Mouse (Mus musculus) embryonic fibroblast, embryonic 13.5 days (primary cell): ENCODE data around the gene Cux1. TPM values are rescaled to one million over a fixed set of nuclear protein-coding genes. Genes with fewer than 3 reads are reported as not detected.

Source experiments
- H3K27ac ChIP-seq: 2 replicates; pipeline ENCODE4 v1.5.1; 2012; ENCODE audit warnings: low read length, control low read depth, inconsistent platforms; ENCODE audit not compliant: insufficient read depth
- H3K4me1 ChIP-seq: 2 replicates; pipeline ENCODE4 v1.6.1; 2011; ENCODE audit warnings: low read length; ENCODE audit not compliant: control insufficient read depth, insufficient read depth
- H3K4me3 ChIP-seq: 2 replicates; pipeline ENCODE4 v1.5.1; 2011; ENCODE audit warnings: mild to moderate bottlenecking, control low read depth, low read length; ENCODE audit not compliant: insufficient read depth
- CTCF ChIP-seq: IDR thresholded peaks from 2 replicates; pipeline ENCODE4 v1.5.1; 2011; ENCODE audit warnings: mild to moderate bottlenecking, control low read depth, low read length, moderate library complexity, borderline replicate concordance; ENCODE audit not compliant: insufficient read depth
- POLR2A ChIP-seq: IDR thresholded peaks from 2 replicates; pipeline ENCODE4 v1.6.1; 2011; ENCODE audit warnings: low read depth, mild to moderate bottlenecking, control low read depth, low read length, moderate library complexity
- polyA plus RNA-seq: library from polyadenylated mRNA; stranded (reverse); fragments of >200 nt; gene quantifications from 2 replicates; pipeline ENCODE4 v1.2.4, GENCODE M21; 2011; ENCODE audit warnings: low read depth; ENCODE audit not compliant: missing spikeins, insufficient read length

The Cux1 gene
- polyA plus RNA-seq, 1 experiment: 48.4 TPM

- H3K27ac ChIP-seq: no peak overlapping the region
- no peak for TF ChIP-seq POLR2A
- TF ChIP-seq CTCF: no peak
- no peaks in the 10 kb centered on the region for H3K4me1 ChIP-seq
- H3K4me3 ChIP-seq: no peak overlapping the region
Measured at GRCm38 (mm10) chr5:136266077-136266476, 301.2 kb downstream of the Cux1 start.

- no peak for TF ChIP-seq CTCF
- TF ChIP-seq POLR2A: no peak
- H3K4me3 ChIP-seq: no peak overlapping the region
- no peaks in the 10 kb centered on the region for H3K4me1 ChIP-seq
- no peak overlapping the region for H3K27ac ChIP-seq
Measured at GRCm38 (mm10) chr5:136263342-136263741, 303.9 kb downstream of the Cux1 start.

GRCm38 (mm10) chr5:136258919-136259318 is 308.4 kb downstream of the Cux1 start:
- TF ChIP-seq POLR2A (no peak), CTCF (peak; percentile 41; the same call in 1 of the 2 replicates)
- H3K4me1 ChIP-seq: no peaks in the 10 kb centered on the region
- no peak overlapping the region for H3K4me3 ChIP-seq
- H3K27ac ChIP-seq: no peak overlapping the region

DNA sequence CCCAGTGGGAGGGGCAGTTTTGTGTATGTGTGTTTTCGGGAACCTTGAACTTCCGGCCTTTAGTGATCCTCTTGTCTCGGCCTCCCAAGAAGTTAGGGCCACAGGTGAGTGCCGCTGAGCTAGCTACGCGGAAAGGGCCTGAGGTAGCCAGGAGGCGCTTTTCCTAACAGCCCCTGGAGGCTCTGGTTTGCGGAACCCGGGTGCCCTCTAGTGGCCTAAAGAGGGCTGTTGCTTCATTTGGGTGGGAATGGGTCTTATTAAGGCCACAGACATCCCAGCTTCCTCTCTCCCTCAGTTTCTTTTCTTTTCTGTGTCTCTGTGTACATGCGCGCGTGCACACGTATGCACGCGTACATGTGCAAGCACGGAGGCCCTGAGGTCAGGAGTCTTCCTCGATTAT is 314.4 kb downstream of the Cux1 start:
- H3K27ac ChIP-seq: no peak overlapping the region
- H3K4me1 ChIP-seq: no peaks in the 10 kb centered on the region
- no peak overlapping the region for H3K4me3 ChIP-seq
- TF ChIP-seq POLR2A (no peak), CTCF (peak; percentile 59)

GRCm38 (mm10) chr5:136251004-136251403 is 316.3 kb downstream of the Cux1 start:
- TF ChIP-seq CTCF: 0 out of 2 replicates have a peak, but pooled peaks have one; percentile 34
- TF ChIP-seq POLR2A: no peak
- H3K27ac ChIP-seq: no peak overlapping the region
- no peak overlapping the region for H3K4me3 ChIP-seq
- H3K4me1 ChIP-seq: no peaks in the 10 kb centered on the region

GRCm38 (mm10) chr5:136248441-136248840 is 318.8 kb downstream of the Cux1 start:
- Histone ChIP-seq H3K27ac (no peak overlapping the region), H3K4me3 (no peak overlapping the region), H3K4me1 (no peaks in the 10 kb centered on the region)
- TF ChIP-seq CTCF: no peak
- no peak for TF ChIP-seq POLR2A

DNA sequence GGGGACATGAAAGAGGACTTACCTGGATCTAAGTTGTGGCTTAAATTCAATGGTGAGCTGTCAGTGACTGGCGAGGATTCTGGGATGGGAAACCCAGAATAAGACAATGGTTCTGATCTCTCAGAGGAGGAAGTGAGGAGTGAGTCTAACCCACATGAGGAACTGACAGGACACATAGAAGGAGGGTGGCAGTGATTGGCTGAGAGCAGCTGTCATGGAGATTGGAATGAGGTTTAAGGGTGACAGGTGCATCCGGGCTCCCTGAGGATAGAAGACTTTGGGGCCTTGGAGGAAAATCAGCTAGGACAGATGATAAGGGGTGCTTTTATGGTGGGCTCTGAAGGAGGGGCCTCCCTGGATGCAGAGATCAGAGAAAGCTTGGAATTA is 320.8 kb downstream of the Cux1 start, which contains the start of gene Sh2b2:
Sh2b2 (minus strand) TSS at position 105 of the 387 bp plus-strand sequence.
- no peak within 1 kb of the TSS for H3K27ac ChIP-seq
- H3K4me3 ChIP-seq: peak within 1 kb of the TSS; percentile 54; the same call in 1 of the 2 replicates
- no peaks in the 10 kb centered on the region for H3K4me1 ChIP-seq
- TF ChIP-seq POLR2A (no peak), CTCF (no peak)

- H3K4me3 ChIP-seq: peak overlapping the region; percentile 54; the same call in 1 of the 2 replicates
- TF ChIP-seq POLR2A (no peak), CTCF (no peak)
- H3K4me1 ChIP-seq: no peaks in the 10 kb centered on the region
- no peak overlapping the region for H3K27ac ChIP-seq
Measured at GRCm38 (mm10) chr5:136245541-136246451, 321.5 kb downstream of the Cux1 start.

GRCm38 (mm10) chr5:136244762-136245540 is 322.3 kb downstream of the Cux1 start:
- TF ChIP-seq CTCF: no peak
- TF ChIP-seq POLR2A: peak; percentile 62
- Histone ChIP-seq H3K4me3 (peak overlapping the region; percentile 61), H3K27ac (peak overlapping the region; percentile 86), H3K4me1 (no peaks in the 10 kb centered on the region)
